Mouse (Mus musculus) embryonic fibroblast, embryonic 13.5 days (primary cell): ENCODE measurements around the gene Wnt3. TPM values are rescaled to one million over a fixed set of nuclear protein-coding genes. Genes with fewer than 3 reads are reported as not detected.
"Not testable (repeated sequence)": the region's sequence is repeated elsewhere in the genome, so short reads cannot be mapped to it uniquely, and the experiment has no call there.

ENCODE experiments used
- H3K27ac ChIP-seq: 2 replicates; pipeline ENCODE4 v1.5.1; 2012; ENCODE audit warnings: low read length, control low read depth, inconsistent platforms; ENCODE audit not compliant: insufficient read depth
- H3K4me1 ChIP-seq: 2 replicates; pipeline ENCODE4 v1.6.1; 2011; ENCODE audit warnings: low read length; ENCODE audit not compliant: control insufficient read depth, insufficient read depth
- H3K4me3 ChIP-seq: 2 replicates; pipeline ENCODE4 v1.5.1; 2011; ENCODE audit warnings: mild to moderate bottlenecking, control low read depth, low read length; ENCODE audit not compliant: insufficient read depth
- CTCF ChIP-seq: IDR thresholded peaks from 2 replicates; pipeline ENCODE4 v1.5.1; 2011; ENCODE audit warnings: mild to moderate bottlenecking, control low read depth, low read length, moderate library complexity, borderline replicate concordance; ENCODE audit not compliant: insufficient read depth
- POLR2A ChIP-seq: IDR thresholded peaks from 2 replicates; pipeline ENCODE4 v1.6.1; 2011; ENCODE audit warnings: low read depth, mild to moderate bottlenecking, control low read depth, low read length, moderate library complexity
- polyA plus RNA-seq: library from polyadenylated mRNA; stranded (reverse); fragments of >200 nt; gene quantifications from 2 replicates; pipeline ENCODE4 v1.2.4, GENCODE M21; 2011; ENCODE audit warnings: low read depth; ENCODE audit not compliant: missing spikeins, insufficient read length

The Wnt3 gene
- polyA plus RNA-seq, 1 experiment: not detected

DNA sequence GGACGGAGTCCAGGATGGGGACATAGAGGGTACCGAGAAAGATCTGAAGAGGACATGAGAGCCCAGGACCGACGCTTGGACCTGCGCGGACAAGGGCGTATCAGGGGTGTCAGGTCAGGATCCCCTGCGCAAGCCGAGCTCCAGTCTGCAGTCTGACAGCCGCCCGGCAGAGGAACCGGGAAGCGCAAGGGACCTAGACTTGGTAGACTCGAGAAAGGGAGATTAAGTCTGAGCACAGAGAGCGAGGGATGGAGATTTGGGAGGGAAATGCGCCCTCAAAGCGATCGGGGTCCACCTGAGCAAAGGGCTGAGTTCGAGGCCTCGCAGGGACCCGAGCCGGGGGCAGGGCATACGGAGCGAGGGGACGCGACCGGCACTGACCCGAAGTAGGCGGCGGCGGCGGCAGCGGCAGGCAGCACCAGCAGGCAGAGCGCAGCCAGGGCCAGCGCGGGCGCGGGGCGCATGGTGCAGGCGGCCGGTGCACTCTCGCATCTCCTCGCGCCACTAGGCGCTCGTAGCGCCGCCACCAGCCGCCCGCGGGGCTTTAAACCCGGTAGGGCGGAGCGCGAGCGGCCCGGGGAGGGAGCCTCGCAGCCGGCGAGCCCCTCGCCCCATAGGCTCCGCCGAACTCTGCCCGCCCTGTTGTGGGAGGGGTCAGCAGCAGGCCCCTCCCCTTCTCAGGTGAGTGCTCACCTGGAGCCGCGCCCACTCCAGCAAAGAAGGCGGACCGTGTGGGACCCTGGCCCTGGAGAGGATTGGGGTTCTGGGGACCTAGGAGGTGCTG is 24.5 kb upstream of the Wnt3 start, which contains the start of gene Wnt9b:
TSS of gene Wnt9b (minus strand) at position 516 of the 784 bp plus-strand sequence.
- no peak within 1 kb of the TSS for H3K27ac ChIP-seq
- H3K4me1 ChIP-seq: no peaks in the 10 kb centered on the region
- no peak within 1 kb of the TSS for H3K4me3 ChIP-seq
- TF ChIP-seq CTCF: no peak

DNA sequence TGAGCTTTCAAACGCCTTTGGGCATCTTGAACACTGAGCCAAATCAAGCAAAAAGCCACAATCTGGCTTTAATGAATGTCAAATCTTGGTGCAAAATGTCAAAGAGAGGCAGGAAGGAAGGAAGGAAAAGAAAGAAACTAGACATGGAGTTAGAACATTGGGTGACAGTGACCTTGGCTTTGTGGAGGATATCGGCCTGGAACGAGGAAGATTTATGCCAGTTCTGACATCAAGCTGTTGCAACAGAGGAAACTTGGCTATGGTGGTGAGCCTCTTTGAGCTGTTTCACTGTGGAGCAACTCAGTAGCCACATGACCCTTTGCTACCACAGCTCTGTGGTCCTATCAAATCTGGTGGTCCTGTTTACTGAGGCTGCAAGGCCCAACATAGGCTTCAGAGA is 23.3 kb upstream of the Wnt3 start:
- no peaks in the 10 kb centered on the region for H3K4me1 ChIP-seq
- no peak overlapping the region for H3K4me3 ChIP-seq
- H3K27ac ChIP-seq: no peak overlapping the region
- no peak for TF ChIP-seq CTCF
- TF ChIP-seq POLR2A: no peak

DNA sequence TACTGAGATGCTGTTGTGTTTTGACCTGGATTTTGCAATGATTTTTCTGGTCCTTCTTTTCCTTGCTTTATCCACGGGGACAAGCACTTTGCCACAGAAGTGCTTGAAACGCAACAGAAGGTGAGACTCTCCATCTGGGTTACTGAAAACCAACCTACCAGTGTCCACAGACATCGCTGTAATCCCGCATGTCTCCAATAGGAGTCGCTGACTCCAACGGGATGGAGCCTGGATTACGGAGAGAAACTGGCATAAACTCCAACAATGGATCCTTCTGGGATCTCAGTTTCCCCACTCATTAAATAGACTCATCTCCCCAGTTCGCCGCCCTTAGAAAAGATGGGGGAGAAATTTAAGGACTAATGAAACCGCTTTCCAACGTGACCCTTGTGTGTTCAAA is 15.9 kb upstream of the Wnt3 start:
- Histone ChIP-seq H3K4me1 (no peaks in the 10 kb centered on the region), H3K27ac (no peak overlapping the region), H3K4me3 (no peak overlapping the region)
- TF ChIP-seq POLR2A (no peak), CTCF (peak; percentile 8; the same call in 1 of the 2 replicates)

DNA sequence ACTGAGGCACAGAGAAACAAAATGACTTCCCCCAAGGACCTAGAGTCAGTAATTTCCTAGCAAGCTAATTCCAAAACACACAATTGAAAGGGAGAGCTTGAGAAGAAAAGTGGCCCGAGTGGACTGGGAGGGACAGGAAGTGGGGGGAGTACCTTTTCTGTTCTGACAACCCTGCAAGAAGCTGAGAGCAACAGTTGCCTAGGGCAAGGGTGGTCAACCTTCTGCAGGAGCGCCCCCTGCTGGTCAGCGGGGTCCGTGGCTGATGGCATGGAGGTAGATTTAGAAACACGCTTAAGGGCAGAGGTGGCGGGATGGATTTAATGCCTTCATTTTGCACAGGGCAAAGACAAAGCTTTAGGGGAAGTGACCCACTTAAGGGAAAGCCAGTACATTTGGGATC is 15.2 kb upstream of the Wnt3 start:
- H3K4me1 ChIP-seq: no peaks in the 10 kb centered on the region
- H3K27ac ChIP-seq: no peak overlapping the region
- TF ChIP-seq POLR2A (no peak), CTCF (peak; percentile 91)
- no peak overlapping the region for H3K4me3 ChIP-seq

DNA sequence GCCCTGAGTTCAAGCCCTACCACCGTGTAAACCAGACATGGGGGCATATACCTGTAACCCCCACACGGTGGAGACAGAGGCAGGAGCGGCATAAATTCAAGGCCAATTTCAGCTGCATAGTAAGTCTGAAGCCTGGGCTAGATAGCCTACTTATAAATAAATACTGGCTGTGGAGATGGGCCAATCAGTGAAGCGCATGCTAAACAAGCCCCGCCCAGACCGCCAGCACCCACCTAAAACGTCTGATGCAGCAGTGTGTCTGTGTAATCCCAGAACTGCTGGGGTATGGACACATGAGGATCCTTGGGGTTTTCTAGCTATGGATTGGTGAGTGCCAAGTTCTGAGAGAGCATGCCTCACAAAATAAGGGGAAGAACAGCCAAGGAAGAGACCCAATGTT is 13.8 kb upstream of the Wnt3 start:
- no peak overlapping the region for H3K27ac ChIP-seq
- H3K4me1 ChIP-seq: no peaks in the 10 kb centered on the region
- TF ChIP-seq CTCF: no peak
- TF ChIP-seq POLR2A: no peak
- H3K4me3 ChIP-seq: no peak overlapping the region

DNA sequence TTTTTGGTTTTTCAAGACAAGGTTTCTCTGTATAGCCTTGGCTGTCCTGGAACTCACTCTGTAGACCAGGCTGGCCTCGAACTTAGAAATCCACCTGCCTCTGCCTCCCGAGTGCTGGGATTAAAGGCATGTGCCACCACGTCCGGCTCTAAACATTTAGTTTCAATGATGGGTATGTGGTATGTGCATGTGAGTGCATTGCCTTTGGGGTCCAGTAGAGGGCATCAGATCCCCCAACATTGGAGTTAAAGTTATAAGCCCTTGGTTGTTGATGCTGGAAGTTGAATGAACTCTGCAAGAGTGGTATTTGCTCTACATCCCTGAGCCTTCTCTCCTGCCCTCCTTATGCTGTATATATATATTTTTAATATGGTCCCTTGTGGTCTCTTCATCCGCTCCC is 13.1 kb upstream of the Wnt3 start:
- H3K4me1 ChIP-seq, H3K27ac ChIP-seq, H3K4me3 ChIP-seq: not testable (repeated sequence)

DNA sequence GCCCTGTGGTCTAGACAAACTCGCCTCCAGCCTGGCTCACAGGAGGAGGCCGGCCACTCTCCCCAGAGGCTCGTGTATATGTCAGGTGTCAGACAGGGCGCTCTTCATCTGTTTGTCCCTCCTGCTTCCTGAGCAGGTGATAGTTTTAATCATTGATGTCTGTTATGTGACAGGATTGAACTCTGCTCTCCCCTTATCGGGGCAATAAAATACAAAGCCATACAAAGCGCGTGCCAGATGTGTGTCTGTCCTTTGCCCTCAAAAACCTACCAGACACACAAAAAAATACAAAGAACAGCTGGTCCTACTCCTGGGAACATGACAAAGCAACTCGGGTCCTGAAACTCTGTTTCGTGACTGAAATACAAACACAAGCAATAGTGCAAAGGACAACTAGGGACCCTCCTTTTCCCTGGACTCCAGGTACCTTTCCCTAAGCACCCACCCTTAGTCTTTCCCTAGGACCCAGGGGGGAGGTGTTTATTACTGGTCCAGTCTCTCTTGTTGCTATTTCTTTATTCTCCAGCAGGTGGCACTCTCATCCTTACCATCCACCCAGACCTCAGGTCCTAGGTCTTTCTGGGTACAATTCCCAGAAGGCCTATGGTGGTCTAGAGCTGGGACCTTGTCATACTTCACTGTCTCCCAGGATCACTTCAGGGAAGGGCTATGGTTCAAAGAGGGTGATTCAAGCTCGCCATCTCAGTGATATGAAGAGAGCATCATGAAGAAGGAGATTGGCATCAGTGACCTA is 10.4 kb upstream of the Wnt3 start:
- TF ChIP-seq POLR2A: no peak
- TF ChIP-seq CTCF: no peak
- no peak overlapping the region for H3K4me3 ChIP-seq
- H3K4me1 ChIP-seq: no peaks in the 10 kb centered on the region
- H3K27ac ChIP-seq: no peak overlapping the region

DNA sequence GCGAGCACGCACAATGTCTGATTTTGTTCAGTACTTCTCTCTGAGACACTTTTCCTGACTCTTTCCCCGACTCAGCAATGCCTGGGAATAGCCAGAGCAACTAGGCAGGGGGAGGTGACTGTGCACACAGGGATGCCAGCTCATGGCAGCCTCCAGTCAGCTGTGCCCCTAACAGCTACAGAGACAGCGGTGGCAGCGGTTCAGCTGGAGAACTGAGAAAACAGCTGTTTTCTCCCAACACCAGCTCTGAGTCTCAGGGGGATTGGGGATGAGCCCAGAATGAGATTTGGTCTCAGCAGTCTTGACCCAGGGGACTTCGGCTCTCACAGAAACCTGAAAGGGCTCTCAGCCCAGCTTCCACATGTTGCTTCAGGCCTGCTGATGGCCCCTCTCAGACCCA is 9.3 kb upstream of the Wnt3 start:
- H3K4me1 ChIP-seq: no peaks in the 10 kb centered on the region
- H3K4me3 ChIP-seq: no peak overlapping the region
- H3K27ac ChIP-seq: no peak overlapping the region
- TF ChIP-seq POLR2A: no peak
- TF ChIP-seq CTCF: no peak

DNA sequence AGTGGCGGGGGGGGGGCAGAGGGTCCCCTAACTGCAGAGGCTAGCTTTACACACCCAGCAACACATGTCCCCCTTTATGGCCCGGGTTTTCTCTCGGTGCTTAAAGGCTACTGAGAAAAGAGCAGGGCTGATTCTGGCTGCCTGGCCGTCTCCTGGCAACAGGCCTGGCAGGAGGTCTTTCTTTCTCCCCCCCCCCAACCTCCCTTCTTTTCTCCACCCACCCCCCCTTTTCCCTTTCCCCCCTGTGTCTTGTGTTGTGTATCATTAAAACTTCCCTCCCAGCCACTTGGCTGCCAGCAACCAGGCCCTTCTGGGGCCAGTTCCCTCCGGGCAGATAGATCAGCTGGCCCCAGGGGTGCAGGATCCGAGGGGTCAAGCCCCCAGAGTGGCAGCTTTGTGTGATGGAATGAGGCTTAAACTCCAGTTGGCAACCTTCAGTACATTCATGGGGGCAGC is 8.4 kb upstream of the Wnt3 start:
- Histone ChIP-seq H3K4me1 (no peaks in the 10 kb centered on the region), H3K4me3 (no peak overlapping the region), H3K27ac (no peak overlapping the region)
- TF ChIP-seq POLR2A (no peak), CTCF (no peak)

DNA sequence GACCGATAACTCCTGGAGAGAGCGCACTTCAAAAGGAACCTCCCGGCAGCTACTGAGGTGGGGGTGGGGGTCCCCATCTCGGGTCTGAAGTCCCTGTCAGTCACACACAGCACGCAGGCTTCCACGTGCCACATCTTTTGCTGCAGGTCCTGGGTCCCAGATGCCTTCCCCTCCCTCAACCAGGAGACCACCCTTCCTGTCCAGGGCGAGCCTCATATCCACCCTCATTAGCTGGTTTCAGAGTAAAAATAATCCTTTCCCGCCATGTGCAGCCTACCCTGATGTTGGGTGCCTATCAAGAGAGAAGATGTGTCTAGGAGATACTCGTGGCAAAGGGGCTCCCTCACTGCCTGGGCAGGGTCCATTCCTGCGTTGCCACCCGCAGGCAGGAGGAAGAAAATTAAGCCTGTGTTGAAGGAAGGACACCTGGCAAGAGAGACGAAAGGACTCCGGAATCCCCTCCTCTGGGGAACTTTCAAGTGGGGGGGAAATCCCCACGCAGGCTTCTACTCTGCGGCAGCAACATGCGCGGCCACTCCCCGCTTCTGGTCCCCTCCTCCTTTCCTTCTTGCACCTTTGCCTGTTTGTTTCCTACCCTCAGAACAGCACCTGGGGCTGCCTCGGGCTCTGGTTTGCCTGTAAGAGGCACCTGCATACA is 2.7 kb upstream of the Wnt3 start:
- no peaks in the 10 kb centered on the region for H3K4me1 ChIP-seq

More for the DNA sequence above, 2.7 kb upstream of the Wnt3 start:
- TF ChIP-seq POLR2A (no peak), CTCF (no peak)
- H3K27ac ChIP-seq: no peak overlapping the region
- no peak overlapping the region for H3K4me3 ChIP-seq
